Mouse (Mus musculus) A20 (cell line): ENCODE measurements around the gene Hist2h3b.
A peak's percentile ranks its signal among the peaks of the same experiment; 100 is the strongest.
"Not testable (repeated sequence)": the region's sequence is repeated elsewhere in the genome, so short reads cannot be mapped to it uniquely, and the experiment has no call there.

Source experiments
- DNase-seq: peaks from one replicate; pipeline ENCODE4 v3.0.0-alpha.2; 2011; ENCODE audit warnings: low read depth, low spot score

Gene Hist2h3b

GRCm38 (mm10) chr3:96238954-96239793, 29.3 kb upstream of the Hist2h3b start, which contains the start of gene Hist2h3c2:
TSS of gene Hist2h3c2 (minus strand) at chr3:96239127.
- DNase-seq, result not testable (repeated sequence)

DNA sequence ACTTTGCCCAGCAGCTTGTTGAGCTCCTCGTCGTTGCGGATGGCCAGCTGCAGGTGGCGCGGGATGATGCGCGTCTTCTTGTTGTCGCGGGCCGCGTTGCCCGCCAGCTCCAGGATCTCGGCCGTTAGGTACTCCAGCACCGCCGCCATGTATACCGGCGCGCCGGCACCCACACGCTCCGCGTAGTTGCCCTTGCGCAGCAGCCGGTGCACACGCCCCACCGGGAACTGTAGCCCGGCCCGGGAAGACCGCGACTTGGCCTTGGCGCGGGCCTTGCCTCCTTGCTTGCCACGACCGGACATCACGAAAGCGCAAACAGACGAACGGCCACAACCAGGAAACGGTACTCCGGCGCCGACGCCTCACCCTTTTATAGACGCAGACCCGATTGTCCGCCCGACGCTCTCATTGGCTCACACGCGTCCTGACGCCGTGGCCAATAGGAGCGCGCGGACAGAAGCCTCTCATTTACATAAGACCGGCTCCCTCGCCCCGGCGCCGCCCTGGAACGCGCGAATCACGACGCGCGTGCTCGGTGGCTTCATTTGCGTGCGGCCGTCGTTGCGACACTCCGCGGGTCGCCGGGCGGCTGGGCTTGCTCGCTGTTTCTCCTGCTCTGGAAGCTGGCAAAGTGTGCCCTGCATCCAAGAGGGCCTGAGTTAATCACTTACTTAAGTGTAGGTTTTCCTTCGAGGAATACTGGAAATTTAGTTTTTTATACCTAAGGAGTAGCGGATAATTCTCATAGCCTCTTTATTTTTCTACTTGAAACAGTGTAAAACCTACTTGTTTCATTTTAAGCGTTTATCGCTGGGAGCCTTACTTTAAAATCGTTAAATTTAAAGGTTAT, 28.3 kb upstream of the Hist2h3b start, which contains the start of gene Hist2h2aa2:
Gene Hist2h2aa2 (minus strand): TSS at position 328 of the 850 bp plus-strand sequence.
- peak; percentile 75 for DNase-seq

DNA sequence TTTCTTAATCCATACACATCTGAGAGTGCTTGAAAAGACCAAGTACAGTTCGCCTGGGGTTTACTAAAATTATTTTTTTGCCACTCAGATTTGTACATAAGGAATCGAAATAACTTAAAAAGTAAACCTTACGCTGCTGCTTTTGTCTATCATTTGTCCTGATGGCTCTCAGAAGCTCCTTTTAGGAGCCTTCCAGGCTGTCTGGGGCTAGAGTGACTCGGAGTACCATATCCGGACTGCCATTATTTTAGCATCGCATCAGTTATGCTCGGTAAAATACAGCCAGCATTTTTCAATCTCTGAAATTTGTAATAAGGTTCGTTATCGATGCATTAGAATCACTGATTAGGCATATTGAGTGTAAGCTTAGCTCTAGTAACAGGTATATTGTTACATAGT, 27.7 kb upstream of the Hist2h3b start:
- DNase-seq, result no peak

- DNase-seq, result peak; percentile 55
Observed at GRCm38 (mm10) chr3:96243921-96244572, 24.4 kb upstream of the Hist2h3b start.

GRCm38 (mm10) chr3:96245003-96245886, 23.2 kb upstream of the Hist2h3b start, which contains the start of gene Hist2h2aa1:
TSS of gene Hist2h2aa1 (plus strand) at chr3:96245497.
- peak; percentile 93 for DNase-seq

- not testable (repeated sequence) for DNase-seq
Observed at GRCm38 (mm10) chr3:96246018-96246417, 22.4 kb upstream of the Hist2h3b start.

DNA sequence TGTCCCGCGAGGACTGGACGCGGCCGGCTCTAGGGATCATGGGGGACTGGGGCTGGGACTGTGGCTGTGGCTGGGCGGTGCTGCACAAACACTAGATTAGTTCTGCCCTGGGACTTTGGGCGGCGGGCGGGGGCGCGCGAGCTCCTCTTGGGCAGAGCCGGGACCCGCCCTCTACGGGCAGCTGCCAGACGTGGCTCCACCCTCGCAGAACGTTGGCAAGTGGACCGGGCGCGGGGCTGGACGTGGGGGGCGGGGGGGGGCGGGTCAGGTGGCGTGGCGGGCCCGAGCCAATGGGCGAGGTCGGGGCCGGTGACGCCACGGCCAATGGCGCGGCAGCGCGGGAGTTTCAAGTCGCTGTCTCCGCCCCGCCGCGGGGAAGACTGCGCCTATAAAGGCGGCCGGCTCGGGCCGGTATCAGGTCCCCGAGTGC, 22.0 kb upstream of the Hist2h3b start, which contains the start of gene Hist2h3c1:
Gene Hist2h3c1 (plus strand): TSS at position 259 of the 430 bp plus-strand sequence.
- DNase-seq, result not testable (repeated sequence)

DNA sequence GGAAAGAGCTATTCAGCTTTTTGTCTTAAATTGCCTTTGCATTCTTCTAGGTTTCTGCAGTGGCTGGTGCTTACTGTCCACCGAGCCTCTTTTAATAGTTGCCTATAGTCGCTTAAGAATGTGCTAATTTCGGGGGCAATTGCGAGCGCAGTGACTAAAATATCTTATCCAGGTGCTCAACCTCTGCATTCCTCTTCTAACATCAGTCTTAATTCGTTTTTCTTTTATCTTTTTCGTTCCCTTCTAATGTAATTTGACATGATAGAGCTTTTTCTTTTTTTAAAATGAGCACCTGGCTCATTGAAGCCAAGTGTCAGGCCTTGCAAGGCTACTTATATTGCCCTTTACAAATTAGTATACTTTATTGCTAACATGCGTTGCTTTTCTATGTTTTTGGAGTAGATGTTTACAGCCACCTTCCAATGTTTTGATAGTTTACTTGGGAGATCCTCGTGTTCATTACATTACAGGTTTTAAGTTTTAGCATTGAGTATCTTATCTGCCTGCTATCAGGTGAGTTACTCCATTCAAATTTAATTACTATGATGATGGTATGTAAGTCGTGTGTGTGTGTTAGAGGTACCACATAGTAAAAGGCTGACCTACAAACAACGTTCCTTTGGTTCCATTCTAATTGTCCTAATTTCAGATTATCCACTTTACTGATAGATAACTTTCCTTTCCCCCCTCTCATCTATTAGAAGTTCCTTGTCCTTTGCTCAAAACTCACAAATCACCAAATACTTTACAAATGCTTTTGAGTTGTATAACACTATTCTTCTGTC, 20.9 kb upstream of the Hist2h3b start:
- peak; percentile 65 for DNase-seq

GRCm38 (mm10) chr3:96248141-96249033, 20.1 kb upstream of the Hist2h3b start:
- DNase-seq, result peak; percentile 32

- DNase-seq, result no peak
Observed at GRCm38 (mm10) chr3:96249034-96249345, 19.5 kb upstream of the Hist2h3b start.

DNA sequence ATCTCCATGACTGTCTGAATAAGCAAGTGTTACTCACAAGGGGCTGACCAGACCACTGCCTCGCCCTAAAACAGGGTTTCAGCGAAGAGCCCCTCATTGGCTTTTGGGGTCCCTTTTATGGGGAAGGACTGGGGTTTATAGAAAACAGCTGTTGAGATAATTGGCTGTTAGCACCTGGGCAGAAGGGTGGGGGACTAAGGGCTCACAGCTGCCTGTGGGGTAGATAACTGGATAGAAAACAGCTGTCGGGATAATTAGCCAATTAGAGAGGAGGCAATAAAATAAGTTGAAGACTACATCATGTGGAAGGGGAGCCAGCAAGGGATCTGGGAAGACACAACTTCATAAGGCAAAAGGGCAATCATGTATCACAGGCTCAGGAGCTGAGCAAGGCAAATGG, 17.6 kb upstream of the Hist2h3b start:
- peak; percentile 26 for DNase-seq

- DNase-seq, result no peak
Observed at GRCm38 (mm10) chr3:96251787-96252186, 16.7 kb upstream of the Hist2h3b start.

DNA sequence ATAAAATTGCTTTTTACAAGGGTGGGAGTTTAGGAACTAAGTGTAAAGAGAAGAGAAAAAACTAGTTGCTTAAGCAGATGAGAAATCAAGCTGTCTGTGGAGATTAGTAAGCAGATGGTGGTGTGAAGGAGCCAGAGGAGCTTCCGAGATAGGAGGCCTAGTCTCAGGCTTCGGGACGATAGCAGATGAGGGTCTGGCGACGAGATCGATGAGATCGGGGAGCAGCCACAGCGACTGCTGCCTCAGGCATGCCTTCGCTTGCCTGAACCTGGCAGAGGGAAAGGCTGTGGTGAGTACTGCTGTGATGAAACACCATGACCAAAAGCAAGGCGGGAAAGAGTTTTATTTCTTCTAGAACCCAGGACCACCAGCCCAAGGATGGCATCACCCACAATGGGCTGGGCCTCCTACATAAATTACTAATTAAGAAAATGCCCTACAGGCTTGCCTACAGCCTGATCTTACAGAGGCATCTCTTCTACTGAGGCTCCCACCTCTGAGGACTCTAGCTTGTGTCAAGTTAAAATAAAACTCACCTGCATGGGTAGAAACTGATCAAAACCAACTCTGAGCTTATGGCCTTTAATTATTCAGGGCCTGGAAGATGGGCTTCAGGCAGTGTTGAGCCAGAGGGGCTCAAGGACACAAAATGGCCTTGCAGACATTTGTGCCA, 13.6 kb upstream of the Hist2h3b start:
- DNase-seq, result no peak

GRCm38 (mm10) chr3:96255926-96256593, 12.4 kb upstream of the Hist2h3b start:
- no peak for DNase-seq

DNA sequence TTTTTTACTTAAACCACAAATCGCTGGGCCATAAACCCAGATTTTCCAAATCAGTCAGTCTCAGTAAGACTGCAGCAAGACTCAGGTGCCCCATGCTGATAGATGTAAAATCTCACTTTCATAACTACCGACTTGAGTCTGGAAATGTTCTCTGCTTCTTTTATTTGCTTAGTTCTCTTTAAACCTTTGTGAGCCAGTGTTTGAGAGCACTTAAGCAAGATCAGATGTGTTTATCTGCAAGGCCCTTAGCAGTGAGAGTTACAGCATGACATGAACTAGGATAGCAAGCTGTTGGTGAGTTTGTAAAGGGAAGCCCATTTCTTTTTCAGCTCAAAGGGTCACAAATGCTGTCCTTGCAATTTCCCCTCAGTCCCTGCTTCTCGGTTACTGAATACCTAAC, 11.3 kb upstream of the Hist2h3b start:
- no peak for DNase-seq

GRCm38 (mm10) chr3:96260220-96260619, 8.2 kb upstream of the Hist2h3b start:
- DNase-seq, result no peak

DNA sequence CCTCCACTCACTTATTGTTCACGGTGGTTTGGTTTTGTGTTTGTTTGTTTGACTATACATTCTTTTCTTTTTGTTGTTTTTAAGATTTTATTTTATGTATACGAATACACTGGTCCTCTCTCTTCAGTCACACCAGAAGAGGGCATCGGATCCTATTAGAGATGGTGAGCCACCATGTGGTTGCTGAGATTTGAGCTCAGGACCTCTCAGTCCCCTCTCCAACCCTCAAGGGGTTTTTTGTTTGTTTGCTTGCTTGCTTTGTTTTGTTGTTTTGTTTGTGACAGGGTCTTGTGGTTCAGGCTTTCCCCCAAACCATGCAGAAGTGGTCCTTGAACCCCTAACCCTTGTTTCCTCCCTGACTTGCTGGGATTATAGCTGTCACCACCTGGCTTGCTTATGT, 6.8 kb upstream of the Hist2h3b start:
- peak; percentile 53 for DNase-seq
